Mouse (Mus musculus) forebrain, postnatal 0 days (tissue): ENCODE measurements around the gene Psenen. TPM values are rescaled to one million over a fixed set of nuclear protein-coding genes. Genes with fewer than 3 reads are reported as not detected.

Experiments
- ATAC-seq: fragments of 200-750 bp; cut with Nextera tagmentation; 2 replicates; pipeline ENCODE4 v1.8.0; 2017; ENCODE audit warnings: mild to moderate bottlenecking, moderate library complexity
- DNase-seq: peaks from one replicate; pipeline ENCODE4 v3.0.0-alpha.2; 2015
- H3K27ac ChIP-seq: fragments of 300-500 bp; sonication (generic); 2 replicates; pipeline ENCODE4 v1.5.1; 2014; ENCODE audit warnings: low read depth, mild to moderate bottlenecking, antibody characterized with exemption, low read length, moderate library complexity, mixed read lengths
- H3K27me3 ChIP-seq: fragments of 300-500 bp; sonication (generic); 2 replicates; pipeline ENCODE4 v1.6.1; 2014; ENCODE audit warnings: mild to moderate bottlenecking, low read length, mixed read lengths; ENCODE audit not compliant: insufficient read depth
- H3K36me3 ChIP-seq: fragments of 300-500 bp; sonication (generic); 2 replicates; pipeline ENCODE4 v1.6.1; 2014; ENCODE audit warnings: mild to moderate bottlenecking, moderate library complexity; ENCODE audit not compliant: insufficient read depth
- H3K4me1 ChIP-seq: fragments of 300-500 bp; sonication (generic); 2 replicates; pipeline ENCODE4 v1.6.1; 2014; ENCODE audit warnings: antibody characterized with exemption; ENCODE audit not compliant: insufficient read depth
- H3K4me2 ChIP-seq: fragments of 300-500 bp; sonication (generic); 2 replicates; pipeline ENCODE4 v1.6.1; 2014; ENCODE audit warnings: low read depth, mild to moderate bottlenecking, moderate library complexity
- H3K4me3 ChIP-seq: fragments of 300-500 bp; sonication (generic); 2 replicates; pipeline ENCODE4 v1.5.1; 2014; ENCODE audit warnings: low read depth, low read length, mixed read lengths
- H3K9ac ChIP-seq: fragments of 300-500 bp; sonication (generic); 2 replicates; pipeline ENCODE4 v1.6.1; 2014; ENCODE audit warnings: mild to moderate bottlenecking
- H3K9me3 ChIP-seq: fragments of 300-500 bp; sonication (generic); 2 replicates; pipeline ENCODE4 v1.6.1; 2016; ENCODE audit warnings: low read length
- CTCF ChIP-seq: sonication (generic); IDR thresholded peaks from 2 replicates; pipeline ENCODE4 v1.5.1; 2016; ENCODE audit warnings: antibody characterized with exemption, control low read depth, low read depth
- WGBS: fragments of 180-500 bp; shearing (Covaris S2); extraction: QIAGEN DNeasy Blood & Tissue Kit; methylation state at CpG from one replicate; pipeline ENCODE4 v1.1.7; 2014; 5-methylcytosine and 5-hydroxymethylcytosine counted together
- microRNA-seq, 2 experiments: library from miRNA; unstranded; fragments of <30 nt; microRNA quantifications; one replicate each; pipeline ENCODE4; 2016
- polyA plus RNA-seq: library from polyadenylated mRNA; unstranded; fragments of >200 nt; fragmentation: Nextera tagmentation; extraction: Ambion mirVana; gene quantifications from 2 replicates; pipeline ENCODE4 v1.2.1, GENCODE M21; 2015
- total RNA-seq: library from RNA; depleted of rRNA; stranded (reverse); fragments of >200 nt; gene quantifications from 2 replicates; pipeline ENCODE4 v1.2.3, GENCODE M21; 2014; rRNA removed

The Psenen gene
- total and polyA plus RNA-seq, 2 experiments from 2014 or later, result 70.9 to 141 TPM

GRCm38 (mm10) chr7:30515003-30515760 is 48.2 kb downstream of the Psenen start:
- H3K4me1 ChIP-seq, result no peaks in the 10 kb centered on the region
- H3K27me3 ChIP-seq, result no peaks in the 10 kb centered on the region; the same call in 1 of the 2 replicates
- ATAC-seq, result no peak
- H3K36me3 ChIP-seq, result no peaks in the 10 kb centered on the region
- 61% methylated on average over 24 of the region's 24 CpGs for WGBS
- TF ChIP-seq CTCF, result no peak
- H3K4me3 ChIP-seq, result no peak overlapping the region
- no peak overlapping the region for H3K27ac ChIP-seq
- H3K9me3 ChIP-seq, result no peaks in the 10 kb centered on the region
- DNase-seq, result no peak
- no peak overlapping the region for H3K4me2 ChIP-seq
- no peak overlapping the region for H3K9ac ChIP-seq

Small RNA genes lying within 50 kb of the gene (microRNA-seq; reads per million reads assigned to microRNA genes)
- gene Gm38670 (0 to 0.12 reads per million in 2 experiments), gene Mir3569 (0.24 to 0.39 reads per million in 2 experiments)

Other genes with a start within 250 kb of the Psenen start
Only the 30 nearest of the 33 such genes appear.
- 25.2 and 28.0 TPM in 2 replicates for gene Lrfn3, start 200.9 kb downstream of the Psenen start, total RNA-seq
- gene Lrfn3, start 200.9 kb downstream of the Psenen start, polyA plus RNA-seq, result 16.4 and 20.3 TPM in 2 replicates
- 14.5 and 25.6 TPM in 2 replicates for gene Tyrobp, start 149.9 kb downstream of the Psenen start, total RNA-seq
- gene Tyrobp, start 149.9 kb downstream of the Psenen start, polyA plus RNA-seq, result 44.2 and 52.5 TPM in 2 replicates
- 1.1 TPM in 1 of 2 replicates, not detected in the other for gene Hcst, start 143.8 kb downstream of the Psenen start, total RNA-seq
- gene Hcst, start 143.8 kb downstream of the Psenen start, polyA plus RNA-seq, result 0.41 and 0.87 TPM in 2 replicates
- gene Nfkbid, start 141.9 kb downstream of the Psenen start, total RNA-seq, result 1.6 and 3.4 TPM in 2 replicates
- gene Nfkbid, start 141.9 kb downstream of the Psenen start, polyA plus RNA-seq, result 1.1 and 1.7 TPM in 2 replicates
- gene Aplp1, start 118.1 kb downstream of the Psenen start, total RNA-seq, result 705 and 834 TPM in 2 replicates
- gene Aplp1, start 118.1 kb downstream of the Psenen start, polyA plus RNA-seq, result 863 and 867 TPM in 2 replicates
- gene Kirrel2, start 105.9 kb downstream of the Psenen start, total RNA-seq, result 0.46 and 2.1 TPM in 2 replicates
- 0.07 and 0.11 TPM in 2 replicates for gene Kirrel2, start 105.9 kb downstream of the Psenen start, polyA plus RNA-seq
- 0.08 TPM in 1 of 2 replicates, not detected in the other for gene Nphs1, start 105.3 kb downstream of the Psenen start, total RNA-seq
- 0.06 and 0.09 TPM in 2 replicates for gene Nphs1, start 105.3 kb downstream of the Psenen start, polyA plus RNA-seq
- gene Prodh2, start 70.0 kb downstream of the Psenen start, total RNA-seq, result not detected in 2 replicates
- not detected in 2 replicates for gene Prodh2, start 70.0 kb downstream of the Psenen start, polyA plus RNA-seq
- gene Arhgap33, start 28.6 kb downstream of the Psenen start, total RNA-seq, result 52.4 and 58.5 TPM in 2 replicates
- 128 and 145 TPM in 2 replicates for gene Arhgap33, start 28.6 kb downstream of the Psenen start, polyA plus RNA-seq
- 2.9 and 4.1 TPM in 2 replicates for gene Hspb6, start 11.4 kb downstream of the Psenen start, total RNA-seq
- 12.7 and 14.0 TPM in 2 replicates for gene Hspb6, start 11.4 kb downstream of the Psenen start, polyA plus RNA-seq
- 9.0 and 14.8 TPM in 2 replicates for gene Proser3, start 11.3 kb downstream of the Psenen start, total RNA-seq
- gene Proser3, start 11.3 kb downstream of the Psenen start, polyA plus RNA-seq, result 2.2 and 3.8 TPM in 2 replicates
- 16.0 and 19.2 TPM in 2 replicates for gene Lin37, start 3.8 kb downstream of the Psenen start, total RNA-seq
- gene Lin37, start 3.8 kb downstream of the Psenen start, polyA plus RNA-seq, result 49.5 and 53.0 TPM in 2 replicates
- gene U2af1l4, start 326 bp downstream of the Psenen start, total RNA-seq, result 48.8 and 74.3 TPM in 2 replicates
- 117 and 129 TPM in 2 replicates for gene U2af1l4, start 326 bp downstream of the Psenen start, polyA plus RNA-seq
- gene Gm49396, start 283 bp downstream of the Psenen start, total RNA-seq, result 5.5 and 9.9 TPM in 2 replicates
- gene Gm49396, start 283 bp downstream of the Psenen start, polyA plus RNA-seq, result 3.4 and 5.3 TPM in 2 replicates
- 1.2 TPM in 1 of 2 replicates, not detected in the other for gene Igflr1, start 1.8 kb upstream of the Psenen start, total RNA-seq
- gene Igflr1, start 1.8 kb upstream of the Psenen start, polyA plus RNA-seq, result 2.3 and 3.2 TPM in 2 replicates
- gene Kmt2b, start 25.1 kb upstream of the Psenen start, total RNA-seq, result 31.2 and 31.5 TPM in 2 replicates
- 3.8 and 5.2 TPM in 2 replicates for gene Kmt2b, start 25.1 kb upstream of the Psenen start, polyA plus RNA-seq
- gene Zbtb32, start 35.3 kb upstream of the Psenen start, total RNA-seq, result not detected in 2 replicates
- 0.08 and 0.17 TPM in 2 replicates for gene Zbtb32, start 35.3 kb upstream of the Psenen start, polyA plus RNA-seq
- 0.29 and 0.38 TPM in 2 replicates for gene Upk1a, start 49.2 kb upstream of the Psenen start, total RNA-seq
- gene Upk1a, start 49.2 kb upstream of the Psenen start, polyA plus RNA-seq, result 0.42 and 0.62 TPM in 2 replicates
- 292 and 602 TPM in 2 replicates for gene Cox6b1, start 62.5 kb upstream of the Psenen start, total RNA-seq
- 1,225 and 1,355 TPM in 2 replicates for gene Cox6b1, start 62.5 kb upstream of the Psenen start, polyA plus RNA-seq
- gene Etv2, start 72.2 kb upstream of the Psenen start, total RNA-seq, result not detected in 2 replicates
- not detected in 2 replicates for gene Etv2, start 72.2 kb upstream of the Psenen start, polyA plus RNA-seq
- 150 and 156 TPM in 2 replicates for gene Rbm42, start 86.7 kb upstream of the Psenen start, total RNA-seq
- 148 and 160 TPM in 2 replicates for gene Rbm42, start 86.7 kb upstream of the Psenen start, polyA plus RNA-seq
- gene Haus5, start 101.4 kb upstream of the Psenen start, total RNA-seq, result 16.3 and 18.5 TPM in 2 replicates
- 17.7 and 18.3 TPM in 2 replicates for gene Haus5, start 101.4 kb upstream of the Psenen start, polyA plus RNA-seq
- not detected in 2 replicates for gene Pmis2, start 108.0 kb upstream of the Psenen start, total RNA-seq
- gene Pmis2, start 108.0 kb upstream of the Psenen start, polyA plus RNA-seq, result not detected in 2 replicates
- not detected in 2 replicates for gene 2200002J24Rik, start 135.3 kb upstream of the Psenen start, total RNA-seq
- gene 2200002J24Rik, start 135.3 kb upstream of the Psenen start, polyA plus RNA-seq, result not detected in 2 replicates
- 1.2 and 2.0 TPM in 2 replicates for gene Atp4a, start 148.6 kb upstream of the Psenen start, total RNA-seq
- 2.8 and 4.7 TPM in 2 replicates for gene Atp4a, start 148.6 kb upstream of the Psenen start, polyA plus RNA-seq
- gene Tmem147, start 165.9 kb upstream of the Psenen start, total RNA-seq, result 173 TPM in 2 replicates
- 290 and 328 TPM in 2 replicates for gene Tmem147, start 165.9 kb upstream of the Psenen start, polyA plus RNA-seq
- gene Gapdhs, start 180.1 kb upstream of the Psenen start, total RNA-seq, result not detected in 2 replicates
- 0.15 and 0.65 TPM in 2 replicates for gene Gapdhs, start 180.1 kb upstream of the Psenen start, polyA plus RNA-seq
- 2.8 and 4.6 TPM in 2 replicates for gene Sbsn, start 187.8 kb upstream of the Psenen start, total RNA-seq
- 2.3 and 3.5 TPM in 2 replicates for gene Sbsn, start 187.8 kb upstream of the Psenen start, polyA plus RNA-seq
- 2.2 and 5.2 TPM in 2 replicates for gene Dmkn, start 200.1 kb upstream of the Psenen start, total RNA-seq
- 7.2 and 7.4 TPM in 2 replicates for gene Dmkn, start 200.1 kb upstream of the Psenen start, polyA plus RNA-seq
- gene Krtdap, start 224.3 kb upstream of the Psenen start, total RNA-seq, result not detected in 2 replicates
- 1.4 and 1.5 TPM in 2 replicates for gene Krtdap, start 224.3 kb upstream of the Psenen start, polyA plus RNA-seq